ENCODE assay signal across 25 mouse cellular contexts in genomic region chr9:116945689-116946088, GRCm38 (mm10).
"Had no signal": no experiment of that assay in that cellular context is flagged by ENCODE, and none has a peak within 500 bp of the region (broad histone marks: within the 10 kb centered on the region; RNA-seq: fewer than 3 reads in every experiment).

No protein-coding gene starts in this region.

- H3K4me1 ChIP-seq: heart, embryonic 13.5 days; heart, embryonic 15.5 days had no signal

- H3K27me3 ChIP-seq: heart, embryonic 13.5 days; heart, embryonic 15.5 days; hindbrain, embryonic 13.5 days; hindbrain, embryonic 15.5 days; kidney, embryonic 15.5 days; limb, embryonic 12.5 days had no signal

- H3K4me2 ChIP-seq: heart, embryonic 11.5 days; heart, embryonic 13.5 days; heart, embryonic 15.5 days; hindbrain, embryonic 13.5 days; hindbrain, embryonic 15.5 days; kidney, embryonic 15.5 days; limb, embryonic 12.5 days had no signal

- H3K9ac ChIP-seq: forebrain, postnatal 0 days; heart, embryonic 13.5 days; heart, embryonic 15.5 days; hindbrain, embryonic 13.5 days; hindbrain, embryonic 15.5 days; kidney, embryonic 15.5 days; limb, embryonic 12.5 days had no signal

- H3K27ac ChIP-seq: heart, adult 2 months; heart, embryonic 13.5 days; heart, embryonic 15.5 days; hindbrain, embryonic 13.5 days; hindbrain, embryonic 15.5 days; hindbrain, postnatal 0 days; kidney, embryonic 15.5 days; kidney, postnatal 0 days; limb, embryonic 12.5 days had no signal

- H3K36me3 ChIP-seq: heart, embryonic 13.5 days; heart, embryonic 15.5 days; hindbrain, embryonic 13.5 days; hindbrain, embryonic 15.5 days; kidney, embryonic 15.5 days; limb, embryonic 12.5 days had no signal

- DNase-seq: forebrain, postnatal 0 days; gastrocnemius, postnatal 14 days; gastrocnemius, postnatal 36 days; heart, adult 11 months; heart, adult 2 months; heart, postnatal 14 days; heart, postnatal 36 days; kidney, adult 11 months; kidney, adult 2 months; kidney, adult 9 months; kidney, postnatal 14 days; kidney, postnatal 36 days; layer of hippocampus, adult 9-11 months; layer of hippocampus, postnatal 36 days; left cerebral cortex, postnatal 4 days had no signal

- ATAC-seq: forebrain, postnatal 0 days; hindbrain, postnatal 0 days; intestine, embryonic 16.5 days had no signal

- H3K4me3 ChIP-seq: heart, adult 2 months; heart, embryonic 13.5 days; heart, embryonic 15.5 days; hindbrain, embryonic 13.5 days; hindbrain, embryonic 15.5 days; kidney, embryonic 15.5 days; limb, embryonic 12.5 days had no signal

- H3K9me3 ChIP-seq: heart, embryonic 13.5 days; heart, embryonic 15.5 days; hindbrain, embryonic 13.5 days; hindbrain, embryonic 15.5 days; kidney, embryonic 15.5 days; limb, embryonic 12.5 days had no signal
